In the genomic region with DNA sequence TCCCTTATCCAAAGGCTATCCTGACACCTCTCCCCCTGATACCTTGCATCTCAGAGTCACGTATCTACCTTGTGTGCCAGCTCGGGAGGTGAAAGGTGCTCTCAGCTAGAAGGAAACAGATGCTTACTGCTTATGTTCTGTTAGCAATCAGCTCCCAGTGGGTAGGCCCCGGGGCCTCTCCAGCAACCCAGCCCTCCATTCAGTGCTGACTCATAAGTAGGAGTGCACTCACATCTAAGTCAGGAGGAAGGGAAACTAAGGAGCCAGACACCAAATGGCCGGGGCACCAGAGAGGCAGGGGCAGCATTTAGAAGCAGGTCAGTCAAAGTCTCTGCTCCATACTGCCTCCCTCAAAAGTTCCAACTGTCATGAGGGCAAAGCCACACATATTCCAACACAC, we compare ENCODE assay signal across 24 mouse cellular contexts. TPM values are rescaled to one million over a fixed set of nuclear protein-coding genes. Genes with fewer than 3 reads are reported as not detected.
A peak's percentile ranks its signal among the peaks of the same experiment; 100 is the strongest.
DNase-seq lines count a peak whose midpoint lies in the region; ATAC-seq and TF ChIP-seq lines count a peak whose summit lies in the region.
"Had no signal": no experiment of that assay in that cellular context is flagged by ENCODE, and none has a peak within 500 bp of the region (broad histone marks: within the 10 kb centered on the region; RNA-seq: fewer than 3 reads in every experiment).

No protein-coding gene starts in this region.

- no peak overlapping the region for H3K4me2 ChIP-seq in intestine, embryonic 15.5 days (replicated peaks)
- no peak overlapping the region for H3K4me2 ChIP-seq in intestine, postnatal 0 days (replicated peaks; ENCODE audit: low read depth)
- no peak overlapping the region for H3K4me2 ChIP-seq in stomach, embryonic 16.5 days (ENCODE audit: low read depth, low read length)
- H3K4me2 ChIP-seq: embryonic facial prominence, embryonic 15.5 days; hindbrain, embryonic 14.5 days; limb, embryonic 13.5 days; liver, embryonic 12.5 days had no signal

- WGBS in intestine, embryonic 15.5 days, result 65% methylated on average over 4 of the region's 4 CpGs
- 40% methylated on average over 4 of the region's 4 CpGs for WGBS in intestine, postnatal 0 days
- WGBS in stomach, embryonic 16.5 days, result 64% methylated on average over 4 of the region's 4 CpGs

- H3K27me3 ChIP-seq in intestine, embryonic 15.5 days (replicated peaks), result no peaks in the 10 kb centered on the region
- H3K27me3 ChIP-seq in intestine, postnatal 0 days (replicated peaks; ENCODE audit: control insufficient read depth, insufficient read depth, low read length), result no peaks in the 10 kb centered on the region
- no peaks in the 10 kb centered on the region for H3K27me3 ChIP-seq in stomach, embryonic 16.5 days (ENCODE audit: control insufficient read depth, insufficient read depth, low read length)
- H3K27me3 ChIP-seq: embryonic facial prominence, embryonic 15.5 days; limb, embryonic 13.5 days; liver, embryonic 12.5 days had no signal

- TF ChIP-seq POLR2A in embryonic fibroblast, embryonic 13.5 days (IDR thresholded peaks at IDR 0.05; ENCODE audit: low read depth, low read length), result no peak

- H3K9me3 ChIP-seq in intestine, embryonic 15.5 days, result no peaks in the 10 kb centered on the region
- H3K9me3 ChIP-seq in intestine, postnatal 0 days (ENCODE audit: control insufficient read depth), result no peaks in the 10 kb centered on the region
- no peaks in the 10 kb centered on the region for H3K9me3 ChIP-seq in stomach, embryonic 16.5 days (replicated peaks; ENCODE audit: control insufficient read depth, low read length)
- H3K9me3 ChIP-seq: embryonic facial prominence, embryonic 15.5 days; limb, embryonic 13.5 days; liver, embryonic 12.5 days had no signal

- H3K4me3 ChIP-seq in intestine, embryonic 15.5 days (replicated peaks), result no peak overlapping the region
- no peak overlapping the region for H3K4me3 ChIP-seq in intestine, postnatal 0 days (ENCODE audit: low read depth, low read length)
- no peak overlapping the region for H3K4me3 ChIP-seq in embryonic fibroblast, embryonic 13.5 days (ENCODE audit: insufficient read depth, low read length)
- H3K4me3 ChIP-seq in stomach, embryonic 16.5 days (replicated peaks; ENCODE audit: low read length), result no peak overlapping the region
- H3K4me3 ChIP-seq: embryonic facial prominence, embryonic 15.5 days; layer of hippocampus, adult 2 months; limb, embryonic 13.5 days; liver, embryonic 12.5 days had no signal

- no peak for TF ChIP-seq CTCF in intestine, postnatal 0 days (IDR thresholded peaks at IDR 0.05; ENCODE audit: low read depth)
- no peak for TF ChIP-seq CTCF in embryonic fibroblast, embryonic 13.5 days (IDR thresholded peaks at IDR 0.05; ENCODE audit: borderline replicate concordance, insufficient read depth, low read length)

- H3K9ac ChIP-seq in intestine, embryonic 15.5 days, result no peak overlapping the region
- no peak overlapping the region for H3K9ac ChIP-seq in intestine, postnatal 0 days (ENCODE audit: low read depth, low read length)
- H3K9ac ChIP-seq in stomach, embryonic 16.5 days (ENCODE audit: low read length), result no peak overlapping the region
- H3K9ac ChIP-seq: embryonic facial prominence, embryonic 15.5 days; forebrain, postnatal 0 days; hindbrain, embryonic 14.5 days; limb, embryonic 13.5 days; liver, embryonic 12.5 days had no signal

- no peaks in the 10 kb centered on the region for H3K4me1 ChIP-seq in intestine, embryonic 15.5 days (replicated peaks)
- H3K4me1 ChIP-seq in intestine, postnatal 0 days (replicated peaks; ENCODE audit: control insufficient read depth, insufficient read depth, low read length), result no peaks in the 10 kb centered on the region
- H3K4me1 ChIP-seq in embryonic fibroblast, embryonic 13.5 days (ENCODE audit: control insufficient read depth, insufficient read depth, low read length), result peaks cover 8% of the 10 kb centered on the region
- no peaks in the 10 kb centered on the region for H3K4me1 ChIP-seq in stomach, embryonic 16.5 days (ENCODE audit: control insufficient read depth, insufficient read depth, low read length)
- H3K4me1 ChIP-seq: embryonic facial prominence, embryonic 15.5 days; liver, embryonic 12.5 days had no signal

- peak; percentile 47; the same call in 1 of the 2 replicates for ATAC-seq in intestine, embryonic 15.5 days
- ATAC-seq in intestine, postnatal 0 days, result no peak
- peak; percentile 51; the same call in 1 of the 2 replicates for ATAC-seq in stomach, embryonic 16.5 days (ENCODE audit: insufficient read depth, low FRiP score)
- ATAC-seq: forebrain, postnatal 0 days; inflammation-experienced regulatory T-cells, adult 6 months; liver, embryonic 12.5 days; midbrain, embryonic 16.5 days had no signal

- H3K27ac ChIP-seq in intestine, embryonic 15.5 days, result no peak overlapping the region
- H3K27ac ChIP-seq in intestine, postnatal 0 days (ENCODE audit: low read depth, low read length), result no peak overlapping the region
- 0 out of 2 replicates have a peak overlapping the region, but pooled peaks have one; percentile 24 for H3K27ac ChIP-seq in embryonic fibroblast, embryonic 13.5 days (ENCODE audit: insufficient read depth, low read length)
- H3K27ac ChIP-seq in stomach, embryonic 16.5 days (ENCODE audit: low read length), result peak overlapping the region; percentile 58
- H3K27ac ChIP-seq: embryonic facial prominence, embryonic 15.5 days; hindbrain, embryonic 14.5 days; layer of hippocampus, adult 2 months; limb, embryonic 13.5 days; liver, embryonic 12.5 days had no signal

- peak; percentile 42 for DNase-seq in A20 (ENCODE audit: low read depth, low spot score)
- no peak for DNase-seq in left cerebral cortex, adult 18-20 months (ENCODE audit: low spot score in 2 of 2)
- DNase-seq in embryo, embryonic 9.5 days (ENCODE audit: extremely low spot score), result no peak
- DNase-seq: adrenal gland, adult 2 months; cerebellum, adult 2 months; cerebellum, postnatal 25 days; forebrain, postnatal 0 days; gastrocnemius, postnatal 36 days; heart, postnatal 36 days; kidney, adult 9 months; kidney, postnatal 25 days; lung, adult 18-20 months; lung, postnatal 14 days had no signal

- no peaks in the 10 kb centered on the region for H3K36me3 ChIP-seq in intestine, embryonic 15.5 days
- peaks cover 11% of the 10 kb centered on the region for H3K36me3 ChIP-seq in intestine, postnatal 0 days (ENCODE audit: control insufficient read depth, insufficient read depth)
- 0 out of 2 replicates have a peak, but pooled peaks cover 5% of the 10 kb centered on the region for H3K36me3 ChIP-seq in stomach, embryonic 16.5 days (ENCODE audit: control insufficient read depth, insufficient read depth, low read length)

RNA-seq across cellular contexts. Expression of a gene that starts 22.6 kb away (rescaled TPM):
- 33.4 and 34.2 TPM in 2 replicates for polyA plus RNA-seq in intestine, embryonic 15.5 days (2015; fragmentation: Nextera tagmentation; extraction: Ambion mirVana)
- 22.0 and 24.1 TPM in 2 replicates for polyA plus RNA-seq in intestine, postnatal 0 days (2015; fragmentation: Nextera tagmentation; extraction: Ambion mirVana)
- polyA plus RNA-seq in embryonic fibroblast, embryonic 13.5 days (2011; ENCODE audit: insufficient read length, low read depth, missing spikeins), result 26.3 and 26.8 TPM in 2 replicates
- polyA plus RNA-seq in stomach, embryonic 16.5 days (2015; fragmentation: Nextera tagmentation; extraction: Ambion mirVana), result 32.5 and 36.7 TPM in 2 replicates
- total RNA-seq in left cerebral cortex, adult 18-20 months (2021), result 10 to 100 TPM; 27.6 to 28.2 TPM

Comparison
In these comparisons a context has a peak if more than half of its experiments do, and no peak if none do; other contexts are left out.
1. H3K27ac ChIP-seq: peak in embryonic fibroblast, embryonic 13.5 days (single experiment) and stomach, embryonic 16.5 days (single experiment); none in intestine, embryonic 15.5 days (single experiment) and intestine, postnatal 0 days (single experiment).